Mouse (Mus musculus) spleen, adult 10 weeks (tissue): ENCODE data around the gene Gm609. TPM values are rescaled to one million over a fixed set of nuclear protein-coding genes. Genes with fewer than 3 reads are reported as not detected.

Experiments
- polyA plus RNA-seq: library from polyadenylated mRNA; stranded (reverse); fragments of 350-450 nt; fragmentation: Illumina TruSeq; extraction: RNeasy Lipid Tissue Mini Kit (QIAGEN cat#74804); gene quantifications from one replicate; pipeline ENCODE4 v1.2.3, GENCODE M21; 2015; ENCODE audit warnings: low replicate concordance; ENCODE audit not compliant: insufficient read depth

The Gm609 gene
- not detected for polyA plus RNA-seq

GRCm38 (mm10) chr16:45492927-45493326, at the start of gene Gm609:
Gene Gm609, minus strand, starts transcription at chr16:45492969.

GRCm38 (mm10) chr16:45535009-45535408, 42.2 kb upstream of the Gm609 start, which contains the start of gene Slc9c1:
Gene Slc9c1, plus strand, starts transcription at chr16:45535309.

GRCm38 (mm10) chr16:45531950-45532349, 39.2 kb upstream of the Gm609 start, which contains the start of gene Gm17783:
Gene Gm17783, minus strand, starts transcription at chr16:45532050.

GRCm38 (mm10) chr16:45408425-45409063, 84.2 kb downstream of the Gm609 start, which contains the start of gene Cd200:
Gene Cd200, minus strand, starts transcription at chr16:45409053.

Other genes starting within 250 kb of the Gm609 start
- 146 TPM for gene Cd200, start 83.9 kb downstream of the Gm609 start, polyA plus RNA-seq
- gene Gm17783, start 39.1 kb upstream of the Gm609 start, polyA plus RNA-seq, result not detected
- gene Slc9c1, start 42.3 kb upstream of the Gm609 start, polyA plus RNA-seq, result not detected
- gene Gcsam, start 117.4 kb upstream of the Gm609 start, polyA plus RNA-seq, result 18.6 TPM
- gene BC016579, start 161.1 kb upstream of the Gm609 start, polyA plus RNA-seq, result 0.14 TPM
- gene Tmprss7, start 200.7 kb upstream of the Gm609 start, polyA plus RNA-seq, result not detected
- 0.58 TPM for gene Tagln3, start 231.6 kb upstream of the Gm609 start, polyA plus RNA-seq
- gene Abhd10, start 250.0 kb upstream of the Gm609 start, polyA plus RNA-seq, result 14.8 TPM